Mouse (Mus musculus): ENCODE data around the gene 6430628N08Rik. TPM values are rescaled to one million over a fixed set of nuclear protein-coding genes. Genes with fewer than 3 reads are reported as not detected.

Gene 6430628N08Rik
- polyA plus RNA-seq, 1 experiment from 2014 or later = 0.33 TPM

- 0 out of 2 replicates have a peak, but pooled peaks have one; percentile 33 for ATAC-seq (ENCODE audit: low FRiP score)
- WGBS = 52% methylated on average over 6 of the region's 6 CpGs
- no peak overlapping the region for H3K4me2 ChIP-seq
- peaks cover 7% of the 10 kb centered on the region; the same call in 1 of the 2 replicates for H3K36me3 ChIP-seq (ENCODE audit: control insufficient read depth, insufficient read depth, low read length)
- peak; percentile 69 for DNase-seq (ENCODE audit: low spot score, missing footprints)
- H3K27me3 ChIP-seq (ENCODE audit: control insufficient read depth, insufficient read depth, low read length) = no peaks in the 10 kb centered on the region
- no peak overlapping the region for H3K9ac ChIP-seq (ENCODE audit: low read length)
- peaks cover 7% of the 10 kb centered on the region; the same call in 1 of the 2 replicates for H3K4me1 ChIP-seq (ENCODE audit: control insufficient read depth, insufficient read depth, low read length)
- no peak overlapping the region for H3K27ac ChIP-seq (ENCODE audit: low read depth, low read length)
- no peak overlapping the region for H3K4me3 ChIP-seq (ENCODE audit: low read depth, low read length)
- no peaks in the 10 kb centered on the region for H3K9me3 ChIP-seq (ENCODE audit: control insufficient read depth, low read length)
Observed at GRCm38 (mm10) chr4:115855100-115855499, 35.4 kb upstream of the 6430628N08Rik start.

GRCm38 (mm10) chr4:115855609-115856008 lies 34.9 kb upstream of the 6430628N08Rik start:
- Histone ChIP-seq H3K4me2 (no peak overlapping the region), H3K27me3 (ENCODE audit: control insufficient read depth, insufficient read depth, low read length) (no peaks in the 10 kb centered on the region), H3K27ac (ENCODE audit: low read depth, low read length) (no peak overlapping the region), H3K4me1 (ENCODE audit: control insufficient read depth, insufficient read depth, low read length) (peaks cover 7% of the 10 kb centered on the region; the same call in 1 of the 2 replicates), H3K4me3 (ENCODE audit: low read depth, low read length) (no peak overlapping the region), H3K36me3 (ENCODE audit: control insufficient read depth, insufficient read depth, low read length) (peaks cover 7% of the 10 kb centered on the region; the same call in 1 of the 2 replicates), H3K9me3 (ENCODE audit: control insufficient read depth, low read length) (no peaks in the 10 kb centered on the region), H3K9ac (ENCODE audit: low read length) (no peak overlapping the region)
- WGBS = 55% methylated on average over 4 of the region's 4 CpGs
- ATAC-seq (ENCODE audit: low FRiP score) = no peak
- DNase-seq (ENCODE audit: low spot score, missing footprints) = peak; percentile 78

GRCm38 (mm10) chr4:115856282-115856681 lies 34.2 kb upstream of the 6430628N08Rik start:
- no peak overlapping the region for H3K9ac ChIP-seq (ENCODE audit: low read length)
- H3K4me1 ChIP-seq (ENCODE audit: control insufficient read depth, insufficient read depth, low read length) = peaks cover 7% of the 10 kb centered on the region; the same call in 1 of the 2 replicates
- DNase-seq (ENCODE audit: low spot score, missing footprints) = peak; percentile 77
- no peak overlapping the region for H3K4me3 ChIP-seq (ENCODE audit: low read depth, low read length)
- H3K4me2 ChIP-seq = no peak overlapping the region
- 47% methylated on average over 4 of the region's 4 CpGs for whole genome bisulfite sequencing
- H3K27me3 ChIP-seq (ENCODE audit: control insufficient read depth, insufficient read depth, low read length) = no peaks in the 10 kb centered on the region
- H3K36me3 ChIP-seq (ENCODE audit: control insufficient read depth, insufficient read depth, low read length) = peaks cover 7% of the 10 kb centered on the region; the same call in 1 of the 2 replicates
- H3K9me3 ChIP-seq (ENCODE audit: control insufficient read depth, low read length) = no peaks in the 10 kb centered on the region
- H3K27ac ChIP-seq (ENCODE audit: low read depth, low read length) = no peak overlapping the region
- 0 out of 2 replicates have a peak, but pooled peaks have one; percentile 21 for ATAC-seq (ENCODE audit: low FRiP score)

GRCm38 (mm10) chr4:115857293-115857883 lies 33.1 kb upstream of the 6430628N08Rik start:
- ATAC-seq (ENCODE audit: low FRiP score) (no peak), DNase-seq (ENCODE audit: low spot score, missing footprints) (no peak)
- Histone ChIP-seq H3K4me1 (ENCODE audit: control insufficient read depth, insufficient read depth, low read length) (peaks cover 7% of the 10 kb centered on the region; the same call in 1 of the 2 replicates), H3K9me3 (ENCODE audit: control insufficient read depth, low read length) (no peaks in the 10 kb centered on the region), H3K36me3 (ENCODE audit: control insufficient read depth, insufficient read depth, low read length) (peaks cover 5% of the 10 kb centered on the region; the same call in 1 of the 2 replicates), H3K27ac (ENCODE audit: low read depth, low read length) (no peak overlapping the region), H3K4me3 (ENCODE audit: low read depth, low read length) (no peak overlapping the region), H3K9ac (ENCODE audit: low read length) (no peak overlapping the region), H3K27me3 (ENCODE audit: control insufficient read depth, insufficient read depth, low read length) (no peaks in the 10 kb centered on the region), H3K4me2 (no peak overlapping the region)
- 73% methylated on average over 9 of the region's 9 CpGs for WGBS

GRCm38 (mm10) chr4:115863352-115863751 lies 27.1 kb upstream of the 6430628N08Rik start:
- ATAC-seq (ENCODE audit: low FRiP score) = no peak
- no peaks in the 10 kb centered on the region for H3K9me3 ChIP-seq (ENCODE audit: control insufficient read depth, low read length)
- no peak for DNase-seq (ENCODE audit: low spot score, missing footprints)
- no peak overlapping the region for H3K27ac ChIP-seq (ENCODE audit: low read depth, low read length)
- no peak overlapping the region for H3K4me2 ChIP-seq
- H3K36me3 ChIP-seq (ENCODE audit: control insufficient read depth, insufficient read depth, low read length) = peaks cover 3% of the 10 kb centered on the region; the same call in 1 of the 2 replicates
- H3K4me1 ChIP-seq (ENCODE audit: control insufficient read depth, insufficient read depth, low read length) = no peaks in the 10 kb centered on the region
- no peak overlapping the region for H3K4me3 ChIP-seq (ENCODE audit: low read depth, low read length)
- no peak overlapping the region for H3K9ac ChIP-seq (ENCODE audit: low read length)
- 76% methylated on average over 7 of the region's 7 CpGs for WGBS
- no peaks in the 10 kb centered on the region for H3K27me3 ChIP-seq (ENCODE audit: control insufficient read depth, insufficient read depth, low read length)

GRCm38 (mm10) chr4:115863880-115864279 lies 26.6 kb upstream of the 6430628N08Rik start:
- Histone ChIP-seq H3K27ac (ENCODE audit: low read depth, low read length) (no peak overlapping the region), H3K4me1 (ENCODE audit: control insufficient read depth, insufficient read depth, low read length) (no peaks in the 10 kb centered on the region; the same call in 1 of the 2 replicates), H3K4me2 (no peak overlapping the region), H3K36me3 (ENCODE audit: control insufficient read depth, insufficient read depth, low read length) (peaks cover 3% of the 10 kb centered on the region; the same call in 1 of the 2 replicates), H3K9me3 (ENCODE audit: control insufficient read depth, low read length) (no peaks in the 10 kb centered on the region), H3K9ac (ENCODE audit: low read length) (no peak overlapping the region), H3K4me3 (ENCODE audit: low read depth, low read length) (no peak overlapping the region), H3K27me3 (ENCODE audit: control insufficient read depth, insufficient read depth, low read length) (no peaks in the 10 kb centered on the region)
- no peak for DNase-seq (ENCODE audit: low spot score, missing footprints)
- WGBS = 70% methylated on average over 10 of the region's 10 CpGs
- no peak for ATAC-seq (ENCODE audit: low FRiP score)

GRCm38 (mm10) chr4:115869512-115870210 lies 20.8 kb upstream of the 6430628N08Rik start:
- peak; percentile 69 for ATAC-seq (ENCODE audit: low FRiP score)
- Histone ChIP-seq H3K27ac (ENCODE audit: low read depth, low read length) (peak overlapping the region; percentile 30; the same call in 1 of the 2 replicates), H3K4me1 (ENCODE audit: control insufficient read depth, insufficient read depth, low read length) (peaks cover 12% of the 10 kb centered on the region), H3K27me3 (ENCODE audit: control insufficient read depth, insufficient read depth, low read length) (no peaks in the 10 kb centered on the region), H3K4me3 (ENCODE audit: low read depth, low read length) (no peak overlapping the region), H3K9ac (ENCODE audit: low read length) (peak overlapping the region; percentile 36; the same call in 1 of the 2 replicates), H3K9me3 (ENCODE audit: control insufficient read depth, low read length) (no peaks in the 10 kb centered on the region), H3K36me3 (ENCODE audit: control insufficient read depth, insufficient read depth, low read length) (no peaks in the 10 kb centered on the region), H3K4me2 (0 out of 2 replicates have a peak overlapping the region, but pooled peaks have one; percentile 3)
- peak; percentile 90 for DNase-seq (ENCODE audit: low spot score, missing footprints)
- WGBS = 13% methylated on average over 16 of the region's 16 CpGs

- H3K27me3 ChIP-seq (ENCODE audit: control insufficient read depth, insufficient read depth, low read length) = no peaks in the 10 kb centered on the region
- H3K9me3 ChIP-seq (ENCODE audit: control insufficient read depth, low read length) = no peaks in the 10 kb centered on the region
- no peak overlapping the region for H3K4me3 ChIP-seq (ENCODE audit: low read depth, low read length)
- no peak overlapping the region for H3K27ac ChIP-seq (ENCODE audit: low read depth, low read length)
- peaks cover 27% of the 10 kb centered on the region for H3K4me1 ChIP-seq (ENCODE audit: control insufficient read depth, insufficient read depth, low read length)
- DNase-seq (ENCODE audit: low spot score, missing footprints) (no peak), ATAC-seq (ENCODE audit: low FRiP score) (no peak)
- WGBS = 76% methylated on average over 3 of the region's 3 CpGs
- H3K4me2 ChIP-seq = no peak overlapping the region
- H3K9ac ChIP-seq (ENCODE audit: low read length) = no peak overlapping the region
- H3K36me3 ChIP-seq (ENCODE audit: control insufficient read depth, insufficient read depth, low read length) = peaks cover 4% of the 10 kb centered on the region; the same call in 1 of the 2 replicates
Observed at GRCm38 (mm10) chr4:115873231-115873630, 17.2 kb upstream of the 6430628N08Rik start.

- no peak overlapping the region for H3K4me3 ChIP-seq (ENCODE audit: low read depth, low read length)
- DNase-seq (ENCODE audit: low spot score, missing footprints) (peak; percentile 97), ATAC-seq (ENCODE audit: low FRiP score) (peak; percentile 81)
- H3K4me2 ChIP-seq = peak overlapping the region; percentile 38
- H3K36me3 ChIP-seq (ENCODE audit: control insufficient read depth, insufficient read depth, low read length) = peaks cover 4% of the 10 kb centered on the region; the same call in 1 of the 2 replicates
- 1% methylated on average over 11 of the region's 11 CpGs for WGBS
- H3K9me3 ChIP-seq (ENCODE audit: control insufficient read depth, low read length) = no peaks in the 10 kb centered on the region
- H3K27ac ChIP-seq (ENCODE audit: low read depth, low read length) = peak overlapping the region; percentile 89
- peak overlapping the region; percentile 57 for H3K9ac ChIP-seq (ENCODE audit: low read length)
- H3K4me1 ChIP-seq (ENCODE audit: control insufficient read depth, insufficient read depth, low read length) = peaks cover 55% of the 10 kb centered on the region
- no peaks in the 10 kb centered on the region for H3K27me3 ChIP-seq (ENCODE audit: control insufficient read depth, insufficient read depth, low read length)
Observed at GRCm38 (mm10) chr4:115878216-115878678, 12.2 kb upstream of the 6430628N08Rik start.

All from midbrain, embryonic 11.5 days (tissue).